Mouse (Mus musculus): Measurements from ENCODE around the gene Pald1.

Pald1 gene

DNA sequence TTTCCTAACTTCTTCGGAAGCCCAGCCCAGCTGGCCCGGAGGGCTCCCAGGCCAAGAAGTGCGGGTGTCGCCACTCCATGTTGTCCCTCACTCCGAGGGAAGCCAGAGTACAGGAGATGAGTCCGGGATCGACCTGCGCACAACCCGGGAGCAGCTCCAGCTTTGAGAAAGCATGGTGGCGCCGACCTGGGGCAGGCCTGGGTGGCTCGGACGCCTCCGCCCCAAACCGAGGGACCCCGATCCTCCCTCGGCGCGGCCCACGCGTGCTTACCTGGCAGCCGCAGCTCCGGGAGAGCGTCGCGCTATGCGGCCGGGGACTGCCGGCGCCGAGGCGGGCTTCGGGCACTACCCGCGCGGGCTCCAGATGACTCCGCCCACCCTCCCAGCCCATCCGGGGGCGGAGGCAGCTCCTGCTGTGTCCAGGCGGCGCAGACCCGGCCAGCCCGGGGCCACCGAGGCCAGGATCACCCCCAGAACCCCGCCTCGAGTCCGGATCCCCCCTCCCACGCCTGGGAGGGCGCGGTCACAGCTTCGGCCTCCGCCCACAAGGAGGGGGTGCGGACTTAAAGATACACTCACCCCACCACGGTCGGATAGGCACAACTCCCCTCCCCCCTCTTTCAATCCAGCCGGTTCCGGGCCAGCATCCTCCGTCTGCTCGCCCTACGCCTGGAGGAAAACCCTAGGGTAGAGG is at the start of gene Pald1:
Pald1 (minus strand) TSS at position 510 of the 694 bp plus-strand sequence.
- DNase-seq = peak; percentile 52

DNA sequence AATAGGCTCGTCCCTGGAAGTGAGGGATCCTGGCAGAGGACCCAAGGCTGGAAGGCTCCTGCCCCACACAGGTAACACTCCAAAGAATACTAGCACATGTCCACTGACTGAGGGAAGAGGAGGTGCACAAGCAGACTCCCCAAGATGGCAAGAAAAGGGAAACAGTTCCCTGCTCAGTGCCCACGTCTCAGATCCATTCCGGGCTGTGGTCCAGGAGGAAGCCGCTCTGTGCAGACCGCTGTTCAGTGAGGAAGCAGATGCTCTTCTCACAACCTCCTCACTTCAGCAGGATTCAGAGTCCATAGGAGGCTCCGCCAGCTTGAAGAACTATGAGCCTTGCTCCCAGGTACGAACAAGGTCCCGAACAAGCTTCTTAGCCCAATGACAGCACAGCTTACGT is 48.0 kb upstream of the Pald1 start:
- peak; percentile 76 for DNase-seq

DNA sequence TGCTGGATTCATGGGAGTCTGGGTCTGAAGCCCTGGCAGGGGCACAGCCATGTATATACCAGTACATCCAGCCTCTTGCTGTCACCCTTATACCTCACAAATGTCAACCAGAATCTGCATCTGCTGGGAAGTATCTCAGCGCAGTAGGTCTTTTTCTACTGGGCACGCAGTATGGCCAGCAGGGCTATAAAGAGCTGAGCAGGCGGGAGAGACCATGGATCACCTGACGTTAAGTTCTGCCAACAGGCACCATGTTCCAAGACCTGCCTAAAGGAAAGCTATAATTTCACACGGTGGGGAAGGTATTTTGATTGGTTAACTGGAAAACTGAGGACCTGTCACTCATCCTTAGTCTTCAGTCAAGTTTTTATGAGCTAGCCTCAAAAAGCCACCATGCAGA is 45.7 kb upstream of the Pald1 start:
- DNase-seq = no peak

DNA sequence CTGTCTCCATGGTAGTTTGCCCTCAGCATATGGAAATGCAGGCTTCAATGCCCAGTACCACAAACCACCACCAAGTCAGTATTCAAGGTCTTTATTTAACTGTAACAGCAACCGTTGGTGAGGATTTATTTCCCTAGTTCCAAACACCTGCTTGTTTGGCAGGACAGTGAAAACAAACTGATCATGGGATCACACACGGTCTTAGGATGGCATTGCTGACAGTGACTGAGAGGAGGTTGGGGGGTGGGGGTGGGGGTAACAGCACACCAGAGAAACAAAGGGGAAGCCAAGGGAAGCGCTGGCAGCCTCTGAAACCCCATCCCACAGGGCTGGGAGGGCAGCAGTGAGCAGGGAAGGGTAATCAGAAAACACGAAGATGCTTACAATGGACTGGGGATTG is 45.1 kb upstream of the Pald1 start:
- no peak for DNase-seq

DNA sequence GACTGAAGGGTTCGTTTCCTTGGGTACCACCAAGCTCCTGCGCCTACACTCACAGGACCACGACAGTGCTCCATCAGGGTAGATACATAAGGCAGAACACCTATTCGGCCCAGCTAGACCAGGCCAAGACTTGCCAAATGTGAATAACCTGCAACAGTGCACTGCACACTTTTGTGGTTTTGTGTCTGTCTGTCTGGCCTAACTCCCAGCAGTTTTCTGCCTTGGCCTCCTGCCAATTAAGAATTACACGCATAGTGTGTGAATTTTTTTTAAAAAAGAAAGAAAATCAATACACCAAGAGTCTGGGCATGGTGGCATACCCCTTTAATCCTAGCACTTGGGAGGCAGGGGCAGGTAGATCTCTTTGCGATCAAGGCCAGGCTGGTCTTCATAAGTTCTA is 44.6 kb upstream of the Pald1 start:
- no peak for DNase-seq

DNA sequence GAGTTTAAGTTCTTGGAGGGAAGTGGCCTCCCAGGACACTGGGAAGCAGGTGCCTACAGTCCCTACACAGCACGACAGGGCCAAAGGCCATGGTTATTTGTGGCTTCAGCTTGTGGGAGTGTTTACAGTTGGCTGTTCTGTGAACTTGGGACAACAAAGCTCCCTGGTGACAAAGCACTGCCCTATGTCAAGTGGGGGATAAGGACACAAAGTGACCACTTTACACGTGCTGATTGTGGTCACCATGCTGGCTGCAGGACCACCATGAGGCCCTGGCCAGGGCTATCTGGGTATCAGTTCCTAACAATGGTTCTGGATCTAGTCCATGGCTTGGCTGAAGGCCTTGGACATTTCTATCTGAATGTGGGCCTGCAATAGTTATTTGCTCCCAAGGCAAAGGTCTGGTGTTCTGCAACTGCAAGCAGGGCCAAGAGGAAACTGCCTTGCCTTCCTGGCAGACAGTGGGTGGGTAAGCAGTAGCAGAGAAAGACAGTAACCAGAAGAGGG is 43.0 kb upstream of the Pald1 start:
- DNase-seq = no peak

DNA sequence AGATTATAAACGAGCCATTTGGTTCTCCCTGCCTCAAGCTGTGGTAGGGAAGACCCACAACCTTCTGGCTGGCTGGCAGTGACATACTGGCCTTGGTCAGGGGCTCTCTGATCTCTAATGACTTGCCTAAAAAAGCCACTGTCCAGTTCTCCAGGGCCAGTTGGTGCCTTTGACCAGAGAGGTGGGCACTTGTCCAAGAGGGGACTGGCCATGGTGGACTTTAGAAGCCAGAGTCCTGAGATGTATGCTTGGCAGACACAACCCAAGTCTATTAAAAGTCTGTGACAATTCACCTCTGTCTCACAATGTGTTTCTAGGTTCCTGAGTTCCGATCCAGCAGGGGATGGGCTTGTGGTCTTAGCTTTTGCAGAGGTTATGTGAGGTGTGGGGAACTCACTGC is 41.7 kb upstream of the Pald1 start:
- DNase-seq = no peak

DNA sequence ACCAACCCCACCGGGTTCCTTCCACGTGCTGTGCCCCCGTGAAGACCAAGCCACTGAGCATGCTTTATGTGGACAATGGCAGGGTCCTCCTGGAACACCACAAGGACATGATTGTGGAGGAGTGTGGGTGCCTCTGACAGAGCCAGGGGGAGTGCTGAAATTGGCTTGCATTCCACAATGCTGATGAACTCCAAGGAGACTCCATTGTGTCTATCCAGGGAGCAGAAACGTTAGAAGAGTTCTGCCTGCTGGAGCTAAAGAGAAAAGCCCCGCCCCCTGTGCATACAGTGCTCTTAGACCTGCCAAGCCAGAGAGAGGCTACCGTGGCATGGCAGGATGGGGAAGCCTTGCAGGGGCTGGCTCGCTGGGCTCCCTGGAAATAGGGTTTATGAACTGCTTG is 41.2 kb upstream of the Pald1 start:
- no peak for DNase-seq

DNA sequence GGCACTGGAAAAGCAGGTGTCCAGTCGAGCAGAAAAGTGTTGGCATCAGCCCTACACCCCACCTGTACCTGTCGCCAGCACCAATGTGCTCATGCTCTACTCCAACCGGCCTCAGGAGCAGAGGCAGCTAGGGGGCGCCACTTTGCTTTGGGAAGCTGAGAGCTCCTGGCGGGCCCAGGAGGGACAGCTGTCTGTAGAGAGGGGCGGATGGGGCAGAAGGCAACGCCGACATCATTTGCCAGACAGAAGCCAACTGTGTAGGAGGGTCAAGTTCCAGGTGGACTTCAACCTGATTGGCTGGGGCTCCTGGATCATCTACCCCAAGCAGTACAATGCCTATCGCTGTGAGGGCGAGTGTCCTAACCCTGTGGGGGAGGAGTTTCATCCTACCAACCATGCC is 40.0 kb upstream of the Pald1 start:
- peak; percentile 55 for DNase-seq

DNA sequence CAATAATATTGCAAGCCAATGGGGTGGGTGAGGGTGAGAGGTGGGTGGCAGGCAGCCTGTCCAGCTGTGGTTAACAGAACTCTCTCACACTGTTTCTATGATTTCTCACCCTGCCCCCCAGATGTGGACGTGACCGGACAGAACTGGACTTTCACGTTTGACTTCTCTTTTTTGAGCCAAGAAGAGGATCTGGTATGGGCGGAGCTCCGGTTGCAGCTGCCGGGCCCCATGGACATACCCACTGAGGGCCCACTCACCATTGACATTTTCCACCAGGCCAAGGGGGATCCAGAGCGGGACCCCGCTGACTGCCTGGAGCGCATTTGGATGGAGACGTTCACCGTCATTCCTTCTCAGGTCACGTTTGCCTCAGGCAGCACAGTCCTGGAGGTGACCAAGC is 39.5 kb upstream of the Pald1 start:
- no peak for DNase-seq

DNA sequence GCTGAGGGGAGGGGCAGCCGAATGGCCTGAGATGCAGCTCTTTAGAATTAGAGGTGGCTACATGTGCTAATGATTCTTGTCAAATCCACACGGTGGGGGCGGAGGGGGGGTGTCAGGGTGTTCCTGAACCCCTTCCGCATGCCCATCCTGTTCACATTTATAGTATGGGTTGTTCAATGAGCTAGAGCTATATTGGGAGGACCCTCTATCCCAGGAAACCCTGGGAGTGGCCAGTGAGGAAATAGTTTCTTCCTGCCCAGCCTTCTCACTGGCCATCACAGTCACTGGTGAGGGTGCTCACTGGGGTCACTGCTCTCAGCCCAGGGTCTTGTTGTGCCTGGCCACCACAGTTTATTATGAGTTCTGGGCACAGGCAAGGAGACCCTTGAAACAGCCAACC is 36.7 kb upstream of the Pald1 start:
- no peak for DNase-seq

DNA sequence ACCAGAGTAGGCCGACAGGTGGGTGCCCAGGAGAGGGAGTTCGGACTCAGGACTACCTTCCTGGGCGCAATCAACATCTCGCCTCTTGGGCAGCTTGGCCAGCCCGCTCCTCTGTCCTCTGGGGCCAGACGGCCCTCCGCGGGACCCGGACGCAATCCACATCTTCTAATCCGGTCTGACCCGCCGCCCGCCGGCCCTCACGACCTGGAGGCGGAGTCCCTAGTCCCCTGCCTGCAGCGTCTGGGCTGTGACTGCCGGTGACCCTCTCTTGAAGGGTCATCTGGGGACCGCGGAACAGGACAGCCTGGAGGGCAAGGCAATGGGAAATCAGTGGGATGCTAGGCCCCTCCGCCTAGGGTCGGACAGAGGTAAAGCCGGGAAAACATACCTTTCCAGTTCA is 35.8 kb upstream of the Pald1 start:
- no peak for DNase-seq

DNA sequence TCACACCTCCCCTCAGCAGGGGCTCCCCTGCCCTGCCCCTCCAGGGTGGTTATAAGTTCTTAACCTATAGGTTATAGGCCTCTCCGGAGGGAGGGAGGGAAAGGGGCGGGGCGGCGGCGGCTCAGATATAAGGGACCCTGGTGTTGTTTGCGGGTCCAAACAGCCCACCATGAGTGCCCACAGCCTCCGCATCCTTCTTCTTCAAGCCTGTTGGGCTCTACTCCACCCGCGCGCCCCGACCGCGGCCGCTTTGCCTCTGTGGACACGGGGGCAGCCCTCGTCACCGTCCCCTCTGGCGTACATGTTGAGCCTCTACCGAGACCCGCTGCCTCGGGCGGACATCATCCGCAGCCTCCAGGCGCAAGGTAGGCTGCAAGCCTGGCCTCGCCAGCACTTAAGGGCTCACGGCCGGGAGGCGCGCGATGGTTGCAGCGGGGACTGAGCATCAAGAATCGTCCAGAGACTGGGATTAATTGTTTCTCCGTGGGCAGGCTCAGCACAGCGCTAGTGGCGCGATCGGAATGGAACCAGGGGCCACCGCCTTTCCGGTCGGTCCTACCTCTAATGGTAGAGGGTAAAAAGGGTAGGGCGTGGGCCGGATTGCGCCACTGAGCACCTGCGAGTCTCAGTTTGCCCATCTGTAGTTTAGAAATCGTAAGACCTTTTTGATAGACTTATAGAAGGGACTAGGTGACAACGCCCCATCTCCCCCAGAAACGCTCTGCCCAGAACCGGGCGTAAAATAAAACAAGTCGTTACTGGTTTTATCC is 35.0 kb upstream of the Pald1 start:
- DNase-seq = no peak

DNA sequence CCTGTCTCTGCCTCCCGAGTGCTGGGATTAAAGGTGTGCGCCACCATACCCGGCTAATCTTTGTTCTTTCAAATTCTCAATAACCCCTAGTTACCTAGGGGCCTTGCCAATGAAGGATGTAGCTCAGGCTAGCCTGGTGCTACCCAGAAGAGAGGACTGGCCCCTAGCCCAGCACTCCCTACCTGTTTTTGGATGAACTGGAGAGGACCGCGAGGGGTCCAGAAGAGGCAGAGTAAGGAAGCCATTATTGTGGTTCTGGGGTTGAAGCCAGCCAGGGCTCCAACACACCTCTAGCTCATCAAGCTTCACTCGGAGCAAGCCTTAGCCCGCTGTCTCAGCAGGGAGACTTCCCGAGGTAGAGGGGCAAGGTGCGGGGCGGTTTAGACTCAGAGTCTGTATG is 34.3 kb upstream of the Pald1 start, which contains the start of gene Nodal:
Nodal (plus strand) TSS at position 301 of the 400 bp plus-strand sequence.
- DNase-seq = no peak

DNA sequence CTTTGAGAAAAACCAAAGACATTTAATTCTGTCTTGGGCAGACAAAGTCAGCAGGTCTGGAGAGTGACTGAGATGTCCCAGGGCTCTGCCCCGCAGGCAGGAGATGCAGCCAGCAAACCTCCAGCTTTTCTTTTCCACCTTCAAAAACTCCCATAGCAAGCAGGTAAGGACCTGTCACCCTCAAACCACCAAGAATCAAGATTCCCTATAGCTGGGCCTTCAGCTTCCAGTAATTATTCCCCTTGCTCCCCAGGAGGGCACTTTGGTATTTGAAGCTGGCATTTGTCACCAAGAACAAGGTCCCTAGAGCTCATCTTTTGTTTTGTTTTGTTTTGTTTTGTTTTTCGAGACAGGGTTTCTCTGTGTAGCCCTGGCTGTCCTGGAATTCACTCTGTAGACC is 33.7 kb upstream of the Pald1 start:
- no peak for DNase-seq

DNA sequence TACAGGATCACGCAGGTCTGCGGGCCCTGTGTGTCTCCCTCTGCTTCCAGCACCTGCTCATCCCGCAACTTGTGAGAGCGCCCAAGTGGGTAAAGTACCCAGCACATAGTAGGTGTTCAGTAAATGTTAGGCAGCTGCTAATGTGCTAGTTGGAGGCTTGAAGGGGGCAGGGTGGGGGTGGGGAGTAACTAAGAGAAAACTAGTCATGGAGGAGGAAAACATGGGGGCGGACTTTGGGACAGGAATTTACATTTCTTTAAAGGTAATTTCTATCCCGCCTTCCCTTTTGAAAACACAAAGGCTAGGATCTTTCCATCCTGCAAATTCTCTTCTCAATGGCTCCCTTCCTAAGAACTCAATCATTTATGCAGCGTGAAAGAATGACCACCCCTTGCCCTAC is 33.2 kb upstream of the Pald1 start:
- DNase-seq = no peak

DNA sequence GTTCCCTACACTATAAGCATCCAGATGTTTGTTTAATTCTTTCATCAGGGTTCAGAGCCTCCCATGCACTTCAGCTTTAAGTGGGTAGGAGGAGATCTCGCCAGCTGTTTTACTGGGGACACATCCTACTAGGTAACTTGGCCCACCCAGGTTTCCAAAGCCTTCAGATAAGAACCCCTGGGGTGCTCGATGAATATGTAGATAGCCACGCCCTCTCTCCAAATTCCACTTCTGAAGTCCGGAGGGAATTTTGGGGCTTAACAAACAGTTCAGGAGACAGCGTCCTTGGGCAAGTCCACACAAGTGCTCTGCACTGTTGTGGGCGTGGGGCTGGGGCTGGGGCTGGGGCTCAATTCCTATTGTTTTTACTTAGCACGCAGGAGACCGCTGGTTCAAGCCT is 32.6 kb upstream of the Pald1 start:
- no peak for DNase-seq

DNA sequence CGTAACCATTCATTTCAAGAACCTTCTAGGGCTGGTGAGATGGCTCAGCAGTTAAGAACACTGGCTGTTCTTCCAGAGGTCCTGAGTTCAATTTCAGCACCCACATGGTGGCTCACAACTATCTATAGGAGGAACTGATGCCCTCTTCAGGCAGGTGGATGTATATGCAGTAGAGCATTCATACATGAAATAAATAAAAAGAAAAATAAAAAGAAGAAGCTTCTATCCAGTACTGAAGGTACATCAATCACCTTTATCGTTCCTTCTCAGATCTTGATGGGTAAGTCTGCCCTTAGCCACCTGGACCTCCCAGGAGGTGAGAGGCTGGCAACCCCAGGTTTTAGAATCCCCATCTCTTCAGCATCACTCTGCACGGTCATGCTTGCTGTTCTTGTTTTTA is 31.9 kb upstream of the Pald1 start:
- DNase-seq = no peak

DNA sequence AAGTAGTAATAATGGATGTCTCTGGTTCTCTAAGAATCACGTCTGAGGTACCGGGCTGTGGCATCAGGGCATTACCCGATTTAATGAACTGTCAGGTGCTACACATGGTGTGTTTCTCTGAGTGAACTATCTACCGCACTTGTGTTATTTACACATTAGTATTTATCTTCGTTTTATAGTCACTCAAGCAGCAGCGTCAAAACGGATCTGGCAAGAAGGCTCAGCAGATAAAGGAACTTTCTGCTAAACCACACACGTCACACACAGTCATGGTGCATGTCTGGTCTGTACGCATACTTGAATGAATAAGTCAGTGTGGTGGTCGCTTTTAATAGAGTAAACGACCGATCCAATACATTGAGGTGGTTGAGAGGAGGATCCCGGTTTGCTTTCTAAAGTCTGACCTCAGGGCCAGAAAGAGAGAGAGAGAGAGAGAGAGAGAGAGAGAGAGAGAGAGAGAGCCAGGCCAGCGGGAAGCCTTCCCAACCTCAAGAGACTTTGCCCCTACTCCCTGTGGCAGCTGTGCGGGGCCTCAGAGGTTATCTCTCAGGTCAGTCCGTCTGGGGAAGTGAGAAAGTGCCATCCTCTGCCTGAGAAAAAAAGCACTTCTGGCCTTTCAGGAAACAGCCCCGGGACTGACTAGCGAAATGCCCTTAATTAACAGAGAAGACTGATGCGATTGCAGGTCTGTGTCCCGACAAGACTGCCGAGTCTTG is 29.7 kb upstream of the Pald1 start:
- no peak for DNase-seq

DNA sequence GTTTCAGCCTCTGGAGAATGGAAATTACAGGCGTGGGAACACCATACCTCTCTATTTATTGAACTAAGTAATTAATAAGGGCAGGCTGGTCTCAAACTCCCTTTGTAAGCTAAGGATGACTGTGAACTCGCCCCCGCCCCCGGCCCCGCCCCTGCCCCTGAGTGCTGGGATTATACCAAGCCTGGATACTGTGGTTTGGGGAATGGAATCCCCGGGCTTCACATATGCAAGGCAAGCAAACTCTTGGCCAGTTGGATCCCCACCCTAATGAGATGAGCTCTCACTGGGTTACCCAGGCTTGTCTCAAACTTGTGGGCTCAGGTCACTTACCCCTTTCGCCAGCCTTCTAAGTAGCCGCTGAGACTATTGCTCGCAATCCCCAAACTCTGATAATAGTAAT is 26.9 kb upstream of the Pald1 start:
- no peak for DNase-seq

DNA sequence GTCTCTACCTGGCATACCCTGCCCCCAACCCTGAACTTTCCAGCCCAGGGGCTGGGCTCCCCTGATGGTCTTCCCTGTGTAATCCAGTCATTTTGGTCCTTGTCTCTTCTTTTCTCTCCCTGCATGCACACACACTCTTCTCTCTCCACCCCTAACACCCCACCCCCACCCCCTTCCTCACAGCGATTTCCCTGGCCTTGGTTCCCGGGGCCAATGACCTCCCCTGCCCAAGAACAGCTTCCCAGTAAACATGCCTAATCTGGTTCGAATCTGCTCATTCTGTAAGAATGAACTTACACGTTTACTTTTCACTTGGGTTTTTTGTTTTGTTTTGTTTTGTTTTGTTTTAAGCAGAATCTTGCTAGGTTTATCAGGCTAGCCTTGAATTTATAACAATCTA is 26.4 kb upstream of the Pald1 start:
- no peak for DNase-seq

DNA sequence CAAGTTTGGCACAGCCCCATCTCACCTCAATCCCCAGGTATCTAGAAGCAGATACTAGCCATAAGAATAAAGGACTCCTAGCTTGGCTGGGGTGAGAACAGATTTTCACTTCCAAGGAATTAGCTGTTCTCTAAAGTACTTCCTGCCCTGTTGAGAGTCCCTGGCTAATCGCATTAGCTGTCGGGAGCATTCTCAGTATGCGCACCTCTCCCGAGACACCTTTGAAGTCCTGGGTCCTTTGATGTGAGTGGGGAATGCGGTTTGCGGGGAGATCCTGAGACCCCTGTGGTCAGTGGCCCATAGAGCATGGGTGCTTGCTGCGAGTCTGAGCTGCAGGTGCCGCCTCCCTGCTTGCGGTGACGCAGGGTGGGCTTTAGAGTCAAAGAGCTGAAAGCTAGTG is 22.6 kb upstream of the Pald1 start:
- no peak for DNase-seq

DNA sequence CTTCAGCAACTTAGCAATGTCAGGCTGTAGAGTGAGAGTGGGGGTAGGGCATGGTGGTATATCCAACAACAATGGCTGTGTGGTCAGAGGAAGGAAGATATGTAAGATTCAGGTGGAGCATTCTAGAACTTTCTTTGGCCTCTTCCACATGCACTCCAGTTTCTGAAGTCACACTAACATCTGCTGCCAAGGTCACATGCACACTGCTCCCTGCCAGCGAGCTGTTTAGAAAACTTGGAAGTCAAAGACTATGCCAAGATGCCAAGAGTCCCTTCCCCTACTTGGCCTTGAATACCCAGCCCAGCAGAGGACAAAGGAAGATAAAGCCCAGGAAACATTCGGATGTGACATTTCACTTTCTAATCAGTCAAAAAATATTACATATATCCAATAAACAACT is 19.6 kb upstream of the Pald1 start:
- DNase-seq = no peak

DNA sequence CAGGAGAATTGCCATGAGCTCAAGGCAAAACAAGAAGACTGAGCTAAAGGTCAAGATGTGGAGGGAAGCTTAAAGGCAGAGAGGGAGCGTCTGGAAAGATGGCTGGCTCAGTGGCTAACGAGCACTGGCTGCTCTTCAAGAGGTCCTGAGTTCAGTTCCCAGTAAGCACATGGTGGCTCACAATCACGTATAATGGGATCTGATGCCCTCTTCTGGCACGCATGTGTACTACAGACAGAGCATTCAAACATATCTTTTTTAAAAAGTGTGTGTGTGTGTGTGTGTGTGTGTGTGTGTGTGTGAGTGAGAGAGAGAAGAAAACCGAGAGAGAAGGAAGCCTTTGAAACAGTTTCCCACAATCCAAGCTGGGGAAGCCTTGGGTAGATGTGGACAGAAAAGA is 19.1 kb upstream of the Pald1 start:
- no peak for DNase-seq

Data from right cerebral cortex, postnatal 14 days (tissue).